Mouse (Mus musculus) splenic B cell, adult 2 months (primary cell): Measurements from ENCODE around the gene Gm49340.
A peak's percentile ranks its signal among the peaks of the same experiment; 100 is the strongest.
"Not testable (repeated sequence)": the region's sequence is repeated elsewhere in the genome, so short reads cannot be mapped to it uniquely, and the experiment has no call there.

ENCODE experiments used
- DNase-seq: peaks from one replicate; pipeline ENCODE4 v3.0.0-alpha.2; 2011; ENCODE audit warnings: low read depth, low spot score
- H3K27me3 ChIP-seq: 2 replicates; pipeline ENCODE4 v1.6.1; 2012; ENCODE audit warnings: mild to moderate bottlenecking, low read length, moderate library complexity, mixed read lengths; ENCODE audit not compliant: control insufficient read depth, poor library complexity, insufficient read depth, severe bottlenecking
- H3K36me3 ChIP-seq: 2 replicates; pipeline ENCODE4 v1.6.1; 2012; ENCODE audit warnings: mild to moderate bottlenecking, low read length, moderate library complexity, mixed read lengths; ENCODE audit not compliant: control insufficient read depth, poor library complexity, insufficient read depth, severe bottlenecking

Gene Gm49340

DNA sequence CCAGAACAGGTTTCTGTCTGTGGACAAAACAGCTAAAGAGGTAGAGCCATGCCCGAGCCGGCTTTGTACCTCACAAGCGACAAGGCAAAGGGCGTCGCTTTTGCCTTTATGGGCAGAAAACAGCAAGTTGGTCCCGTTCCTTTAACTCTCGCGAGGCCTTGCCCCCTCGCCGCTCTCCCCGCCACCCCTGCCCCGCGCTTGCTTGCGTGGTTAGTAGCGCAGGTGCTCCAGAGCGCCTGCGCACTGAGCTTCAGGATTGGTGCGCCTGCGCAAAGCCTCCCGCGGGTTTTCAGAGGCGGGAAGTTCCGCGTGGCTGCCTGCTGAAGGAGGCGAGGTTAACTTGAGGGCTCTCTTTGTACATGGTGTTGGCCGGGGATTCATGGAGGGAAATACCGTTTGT, at the start of gene Gm49340, which contains the start of the genes Aspa and Spata22:
Gene Gm49340, plus strand, starts transcription at position 300 of the 400 bp plus-strand sequence.
Gene Aspa, minus strand, starts transcription at position 155 of the 400 bp plus-strand sequence.
Gene Spata22, plus strand, starts transcription at position 300 of the 400 bp plus-strand sequence.
- no peak for DNase-seq

DNA sequence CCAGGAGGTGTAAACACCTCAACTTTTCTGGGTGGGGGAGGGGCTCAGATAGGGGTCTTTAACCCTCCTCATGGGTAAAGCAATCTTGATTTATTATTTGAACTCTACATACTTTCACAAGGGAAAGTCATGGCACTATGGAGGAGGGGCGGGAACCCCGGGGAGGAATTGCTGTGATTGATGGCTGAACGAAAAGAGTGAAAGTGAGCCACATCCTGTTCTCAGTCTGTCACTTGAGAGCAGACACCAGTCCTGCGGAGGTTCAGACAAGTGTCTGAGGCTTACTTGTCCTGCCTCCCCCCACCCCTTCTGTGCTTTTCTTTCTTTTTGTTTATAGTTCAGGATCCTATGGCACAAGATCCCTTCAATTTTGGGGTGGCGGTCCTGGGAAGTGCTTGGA, 48.8 kb upstream of the Gm49340 start:
- DNase-seq: no peak
- no peaks in the 10 kb centered on the region for H3K27me3 ChIP-seq
- H3K36me3 ChIP-seq: no peaks in the 10 kb centered on the region

More for the DNA sequence above, at the start of gene Gm49340, which contains the start of the genes Aspa and Spata22:
- Histone ChIP-seq H3K27me3 (no peaks in the 10 kb centered on the region), H3K36me3 (no peaks in the 10 kb centered on the region)

DNA sequence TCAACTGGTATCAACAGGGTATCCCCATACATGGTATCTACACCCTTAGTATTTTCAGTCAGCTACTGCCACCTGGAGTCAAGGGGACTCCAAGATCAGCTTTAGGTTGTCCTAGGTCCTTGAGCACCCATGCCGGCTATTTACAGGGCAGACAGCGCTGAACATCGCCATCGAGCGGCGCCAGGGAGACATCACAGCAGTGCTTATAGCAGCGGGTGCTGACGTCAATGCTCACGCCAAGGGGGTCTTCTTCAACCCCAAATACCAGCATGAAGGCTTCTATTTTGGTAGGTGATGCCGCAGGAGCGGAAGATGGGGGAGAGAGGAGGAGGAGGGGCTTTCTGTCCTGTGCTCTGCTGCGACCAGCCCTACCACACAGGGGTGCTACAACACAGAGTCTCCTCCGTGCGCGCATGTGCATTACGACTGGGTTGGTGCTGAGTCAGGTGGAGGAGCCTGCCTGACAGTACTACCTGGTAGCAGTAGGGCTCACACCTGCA, 48.0 kb upstream of the Gm49340 start:
- H3K27me3 ChIP-seq: no peaks in the 10 kb centered on the region
- peak; percentile 4 for DNase-seq
- no peaks in the 10 kb centered on the region for H3K36me3 ChIP-seq

DNA sequence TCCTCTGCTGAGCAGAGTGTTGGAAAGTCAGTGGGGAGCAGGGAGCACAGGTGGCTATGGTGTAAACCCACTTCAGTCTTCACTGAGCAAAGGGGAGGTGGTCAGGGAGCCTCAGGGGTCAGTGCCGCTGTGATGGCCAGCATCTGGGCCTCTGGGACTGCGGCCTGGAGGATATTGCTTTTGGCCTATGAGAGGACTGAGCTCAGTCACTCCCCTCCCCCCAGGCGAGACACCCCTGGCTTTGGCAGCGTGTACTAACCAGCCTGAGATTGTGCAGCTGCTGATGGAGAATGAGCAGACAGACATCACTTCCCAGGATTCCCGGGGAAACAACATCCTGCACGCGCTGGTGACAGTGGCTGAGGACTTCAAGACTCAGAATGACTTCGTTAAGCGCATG, 46.2 kb upstream of the Gm49340 start:
- no peaks in the 10 kb centered on the region for H3K27me3 ChIP-seq
- DNase-seq: no peak
- no peaks in the 10 kb centered on the region for H3K36me3 ChIP-seq

GRCm38 (mm10) chr11:73283926-73284325, 45.6 kb upstream of the Gm49340 start:
- Histone ChIP-seq H3K36me3 (no peaks in the 10 kb centered on the region), H3K27me3 (no peaks in the 10 kb centered on the region)
- no peak for DNase-seq

DNA sequence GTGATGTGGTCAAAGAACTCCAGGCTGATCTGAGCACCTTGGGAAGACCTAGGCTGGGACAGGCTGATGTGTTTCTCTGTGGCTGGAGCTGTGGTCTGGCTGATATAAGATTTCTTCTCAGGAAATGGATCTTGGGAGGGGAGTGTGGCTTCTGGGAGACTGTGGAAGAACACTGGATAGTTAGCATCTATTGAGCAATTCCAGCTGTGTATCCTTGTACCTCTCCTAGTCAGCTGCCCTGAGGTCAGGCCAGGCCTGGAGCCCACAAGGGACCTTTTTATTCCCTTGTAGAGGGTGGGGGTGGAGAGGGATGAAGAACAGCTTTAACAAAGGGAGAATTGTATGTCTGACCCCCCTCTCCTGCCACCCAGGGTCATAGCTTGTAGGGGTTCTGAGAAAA, 45.2 kb upstream of the Gm49340 start:
- Histone ChIP-seq H3K36me3 (no peaks in the 10 kb centered on the region), H3K27me3 (no peaks in the 10 kb centered on the region)
- no peak for DNase-seq

GRCm38 (mm10) chr11:73289621-73290020, 39.9 kb upstream of the Gm49340 start:
- DNase-seq: no peak
- Histone ChIP-seq H3K27me3 (no peaks in the 10 kb centered on the region), H3K36me3 (no peaks in the 10 kb centered on the region)

- Histone ChIP-seq H3K36me3 (no peaks in the 10 kb centered on the region), H3K27me3 (no peaks in the 10 kb centered on the region)
- no peak for DNase-seq
Measured at GRCm38 (mm10) chr11:73303123-73303522, 26.4 kb upstream of the Gm49340 start.

DNA sequence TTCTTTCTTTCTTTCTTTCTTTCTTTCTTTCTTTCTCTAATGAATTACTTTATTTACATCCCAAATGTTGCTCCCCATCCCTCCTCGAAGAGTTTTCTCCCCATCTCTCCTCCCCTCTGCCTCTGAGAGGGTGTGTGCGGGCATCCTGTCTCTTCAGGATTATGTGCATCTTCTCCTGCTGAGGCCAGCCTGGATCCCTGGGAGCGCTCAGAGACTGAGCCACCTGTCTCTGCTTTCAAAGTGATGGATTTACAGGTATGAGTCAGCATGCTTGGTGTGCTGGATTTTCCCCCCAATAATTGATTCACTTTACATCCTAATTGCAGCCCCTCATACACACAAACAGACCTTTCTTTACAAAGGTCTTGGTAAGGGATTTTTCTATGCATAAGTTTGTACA, 13.6 kb upstream of the Gm49340 start:
- no peak for DNase-seq
- Histone ChIP-seq H3K27me3 (no peaks in the 10 kb centered on the region), H3K36me3 (no peaks in the 10 kb centered on the region)

DNA sequence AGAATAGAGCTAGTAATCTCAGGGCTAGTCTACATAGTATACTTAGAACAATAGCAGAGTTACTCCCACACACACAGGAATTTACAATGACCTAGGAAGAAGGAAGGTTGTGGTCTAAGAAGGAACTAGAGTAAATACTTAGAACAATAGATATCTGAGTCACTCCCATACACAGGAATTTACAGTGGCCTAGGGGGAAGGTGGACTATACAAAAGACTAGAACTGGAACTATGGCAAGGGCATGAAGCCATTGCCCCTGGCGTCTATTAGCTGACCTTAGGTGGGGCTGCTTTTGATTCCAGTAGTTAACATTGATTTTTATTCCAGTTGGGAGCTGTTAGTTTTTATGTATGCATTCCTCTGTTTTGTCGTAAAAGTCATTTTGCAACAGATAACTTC, 11.0 kb upstream of the Gm49340 start:
- H3K36me3 ChIP-seq, H3K27me3 ChIP-seq, DNase-seq: not testable (repeated sequence)

DNA sequence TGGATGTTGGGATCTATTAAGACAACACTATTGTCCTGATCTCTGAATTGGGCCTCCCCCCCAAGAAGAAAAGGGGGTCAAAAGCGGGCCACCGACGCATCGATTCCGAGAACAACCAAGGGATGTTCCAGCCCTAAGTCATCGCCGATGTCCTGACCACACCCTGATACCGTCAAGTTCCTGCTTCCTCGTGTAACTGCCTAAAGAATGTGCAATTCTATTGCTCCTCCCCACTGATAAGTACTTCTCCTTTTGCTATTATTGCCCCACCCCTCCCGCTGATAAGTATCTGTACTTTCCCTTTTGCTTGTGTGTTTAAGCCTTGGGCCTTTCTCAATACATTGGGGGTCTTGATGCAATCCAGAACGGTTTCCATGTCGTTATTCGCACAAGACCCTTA, 8.5 kb upstream of the Gm49340 start:
- H3K36me3 ChIP-seq, DNase-seq, H3K27me3 ChIP-seq: not testable (repeated sequence)

GRCm38 (mm10) chr11:73323906-73324830, 5.4 kb upstream of the Gm49340 start:
- no peaks in the 10 kb centered on the region for H3K36me3 ChIP-seq
- DNase-seq: no peak
- H3K27me3 ChIP-seq: no peaks in the 10 kb centered on the region

DNA sequence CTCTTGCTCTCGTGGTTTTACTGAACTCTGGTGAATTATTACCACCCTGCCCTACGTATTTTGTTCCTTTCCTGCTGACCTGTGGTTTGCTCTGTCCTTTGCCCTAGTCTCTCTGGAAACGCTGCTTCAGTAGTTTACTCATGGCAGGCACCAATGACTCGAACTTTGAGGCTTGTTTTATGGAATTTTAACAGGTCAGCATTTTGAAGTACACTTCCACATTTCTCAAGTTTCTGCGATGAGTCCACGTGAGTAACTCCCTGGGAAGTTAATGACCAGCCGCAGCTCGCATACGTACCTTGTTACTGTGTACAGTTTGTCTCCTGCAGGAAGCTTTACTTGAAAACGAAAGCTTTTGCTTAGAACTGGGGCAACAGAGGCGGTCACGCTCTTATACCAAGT, 3.1 kb upstream of the Gm49340 start:
- no peaks in the 10 kb centered on the region for H3K27me3 ChIP-seq
- H3K36me3 ChIP-seq: no peaks in the 10 kb centered on the region
- no peak for DNase-seq

GRCm38 (mm10) chr11:73327361-73327760, 2.2 kb upstream of the Gm49340 start:
- no peak for DNase-seq
- no peaks in the 10 kb centered on the region for H3K36me3 ChIP-seq
- H3K27me3 ChIP-seq: no peaks in the 10 kb centered on the region

DNA sequence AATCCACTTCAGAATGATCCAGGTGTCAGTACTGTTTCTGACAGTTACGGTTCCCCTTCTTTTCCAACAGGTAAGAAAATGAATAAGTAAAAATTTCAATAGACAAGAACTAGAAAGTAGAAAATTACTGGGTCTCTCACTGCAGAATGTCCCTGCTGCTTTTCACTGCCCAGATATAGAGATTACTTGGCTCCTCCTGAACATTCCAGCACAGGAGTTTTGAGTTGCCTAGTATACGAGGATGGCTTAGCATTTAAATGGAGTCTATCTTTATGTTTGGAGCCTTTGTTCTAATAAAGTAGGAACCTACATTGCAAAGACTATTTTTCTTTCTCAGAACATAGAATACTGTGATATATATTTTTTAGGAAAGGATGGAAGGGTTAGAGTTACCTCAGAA, 3.8 kb downstream of the Gm49340 start:
- Histone ChIP-seq H3K36me3 (no peaks in the 10 kb centered on the region), H3K27me3 (no peaks in the 10 kb centered on the region)
- DNase-seq: no peak
